Comparison of ENCODE assay signal across 52 mouse cellular contexts in the genomic region with DNA sequence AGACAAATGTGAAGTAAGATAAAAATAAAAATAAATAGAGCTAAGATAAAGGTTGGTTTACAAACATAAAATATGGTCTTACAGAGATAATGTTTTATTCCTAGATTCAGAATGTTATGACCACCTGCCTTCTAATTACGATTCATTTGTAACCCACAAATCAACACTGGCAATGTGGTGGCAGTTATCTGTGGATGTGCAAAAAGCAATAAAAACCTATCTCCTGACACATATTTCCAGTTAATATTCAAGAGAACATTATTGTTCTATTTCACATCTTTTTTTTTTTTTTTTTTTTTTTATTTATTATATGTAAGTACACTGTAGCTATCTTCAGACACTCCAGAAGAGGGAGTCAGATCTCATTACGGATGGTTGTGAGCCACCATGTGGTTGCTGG. TPM values are rescaled to one million over a fixed set of nuclear protein-coding genes. Genes with fewer than 3 reads are reported as not detected.
"Had no signal": no experiment of that assay in that cellular context is flagged by ENCODE, and none has a peak within 500 bp of the region (broad histone marks: within the 10 kb centered on the region; RNA-seq: fewer than 3 reads in every experiment).

No protein-coding gene starts in this region.

- DNase-seq: heart, postnatal 10 days; heart, postnatal 14 days; heart, postnatal 36 days; heart, postnatal 4 days; kidney, adult 11 months; kidney, adult 18-20 months; kidney, adult 2 months; kidney, adult 8-10 months; kidney, adult 9 months; kidney, postnatal 10 days; kidney, postnatal 14 days; kidney, postnatal 25 days; kidney, postnatal 36 days; kidney, postnatal 4 days; layer of hippocampus, adult 9-11 months; layer of hippocampus, postnatal 36 days had no signal

- H3K4me3 ChIP-seq: heart, embryonic 10.5 days; heart, embryonic 12.5 days; heart, embryonic 13.5 days; heart, embryonic 15.5 days; hindbrain, embryonic 10.5 days; hindbrain, embryonic 12.5 days; hindbrain, embryonic 13.5 days; hindbrain, embryonic 15.5 days; intestine, embryonic 15.5 days; kidney, embryonic 15.5 days; layer of hippocampus, adult 2 months; left cerebral cortex, adult 2 months had no signal

- H3K27me3 ChIP-seq: heart, embryonic 12.5 days; heart, embryonic 13.5 days; heart, embryonic 15.5 days; hindbrain, embryonic 12.5 days; hindbrain, embryonic 13.5 days; hindbrain, embryonic 15.5 days; intestine, embryonic 15.5 days; kidney, embryonic 15.5 days had no signal

- H3K9ac ChIP-seq: heart, embryonic 12.5 days; heart, embryonic 13.5 days; heart, embryonic 15.5 days; hindbrain, embryonic 12.5 days; hindbrain, embryonic 13.5 days; hindbrain, embryonic 14.5 days; hindbrain, embryonic 15.5 days; intestine, embryonic 15.5 days; kidney, embryonic 15.5 days had no signal

- H3K4me1 ChIP-seq: heart, embryonic 10.5 days; heart, embryonic 12.5 days; heart, embryonic 13.5 days; heart, embryonic 15.5 days; hindbrain, embryonic 10.5 days; hindbrain, embryonic 12.5 days; hindbrain, embryonic 13.5 days; hindbrain, embryonic 15.5 days; intestine, embryonic 15.5 days; kidney, embryonic 15.5 days had no signal

- H3K36me3 ChIP-seq: heart, embryonic 10.5 days; heart, embryonic 12.5 days; heart, embryonic 13.5 days; heart, embryonic 15.5 days; hindbrain, embryonic 10.5 days; hindbrain, embryonic 12.5 days; hindbrain, embryonic 13.5 days; hindbrain, embryonic 15.5 days; intestine, embryonic 15.5 days; kidney, embryonic 15.5 days had no signal

- H3K27ac ChIP-seq: heart, embryonic 10.5 days; heart, embryonic 13.5 days; heart, embryonic 15.5 days; hindbrain, embryonic 10.5 days; hindbrain, embryonic 12.5 days; hindbrain, embryonic 13.5 days; hindbrain, embryonic 14.5 days; hindbrain, embryonic 15.5 days; hindbrain, postnatal 0 days; intestine, embryonic 15.5 days; kidney, embryonic 15.5 days; kidney, postnatal 0 days; layer of hippocampus, adult 2 months; left cerebral cortex, adult 2 months had no signal

- H3K9me3 ChIP-seq: heart, embryonic 10.5 days; heart, embryonic 12.5 days; heart, embryonic 13.5 days; heart, embryonic 15.5 days; hindbrain, embryonic 10.5 days; hindbrain, embryonic 12.5 days; hindbrain, embryonic 13.5 days; hindbrain, embryonic 15.5 days; intestine, embryonic 15.5 days; kidney, embryonic 15.5 days had no signal

RNA-seq across cellular contexts. Expression of gene Glyatl3, which starts 1.3 kb away (rescaled TPM):
- total RNA-seq: heart, postnatal 10 days; heart, postnatal 14 days; heart, postnatal 25 days; heart, postnatal 36 days; heart, postnatal 4 days; hematopoietic stem cell, adult 5-6 weeks; hindbrain, postnatal 0 days; layer of hippocampus, adult 18-20 months; layer of hippocampus, adult 2 months; layer of hippocampus, adult 8-10 months; layer of hippocampus, postnatal 10 days; layer of hippocampus, postnatal 14 days; layer of hippocampus, postnatal 25 days; layer of hippocampus, postnatal 36 days; left cerebral cortex, adult 18-20 months; left cerebral cortex, adult 2 months had no signal
- polyA plus RNA-seq: heart, embryonic 10.5 days; heart, embryonic 11.5 days; heart, embryonic 12.5 days; heart, embryonic 13.5 days; heart, embryonic 14.5 days; heart, embryonic 15.5 days; heart, embryonic 16.5 days; heart, postnatal 0 days; hindbrain, embryonic 10.5 days; hindbrain, embryonic 11.5 days; hindbrain, embryonic 12.5 days; hindbrain, embryonic 13.5 days; hindbrain, embryonic 14.5 days; hindbrain, embryonic 15.5 days; hindbrain, embryonic 16.5 days; hindbrain, postnatal 0 days; inflammation-experienced regulatory T-cells, adult 6 months; intestine, embryonic 14.5 days; intestine, embryonic 15.5 days; intestine, embryonic 16.5 days; intestine, postnatal 0 days; kidney, adult 2 months; kidney, embryonic 14.5 days; kidney, embryonic 15.5 days; kidney, embryonic 16.5 days; kidney, postnatal 0 days; large intestine, adult 2 months had no signal

RNA-seq across cellular contexts. Expression of gene 9130008F23Rik, which starts 35.1 kb away (rescaled TPM):
- total RNA-seq: layer of hippocampus, adult 18-20 months; left cerebral cortex, adult 18-20 months had no signal
